Mouse (Mus musculus) liver, postnatal 0 days (tissue): ENCODE measurements around the gene Gm49322. TPM values are rescaled to one million over a fixed set of nuclear protein-coding genes. Genes with fewer than 3 reads are reported as not detected.

Source experiments
- ATAC-seq: fragments of 200-750 bp; cut with Nextera tagmentation; 2 replicates; pipeline ENCODE4 v1.8.0; 2017; ENCODE audit warnings: mild to moderate bottlenecking, moderate library complexity
- DNase-seq: peaks from one replicate; pipeline ENCODE4 v3.0.0-alpha.2; 2016
- H3K27ac ChIP-seq: fragments of 300-500 bp; sonication (generic); 2 replicates; pipeline ENCODE4 v1.5.1; 2014; ENCODE audit warnings: antibody characterized with exemption, moderate library complexity, mild to moderate bottlenecking, low read depth
- H3K27me3 ChIP-seq: fragments of 300-500 bp; sonication (generic); 2 replicates; pipeline ENCODE4 v1.6.1; 2014; ENCODE audit warnings: low read length, control low read depth, mixed read lengths; ENCODE audit not compliant: insufficient read depth
- H3K36me3 ChIP-seq: fragments of 300-500 bp; sonication (generic); replicated peaks from 2 replicates; pipeline ENCODE4 v1.6.1; 2014; ENCODE audit warnings: mild to moderate bottlenecking, control low read depth, low read length, moderate library complexity, mixed read lengths; ENCODE audit not compliant: insufficient read depth
- H3K4me1 ChIP-seq: fragments of 300-500 bp; sonication (generic); 2 replicates; pipeline ENCODE4 v1.6.1; 2014; ENCODE audit warnings: antibody characterized with exemption, mild to moderate bottlenecking, control low read depth; ENCODE audit not compliant: insufficient read depth
- H3K4me2 ChIP-seq: fragments of 300-500 bp; sonication (generic); 2 replicates; pipeline ENCODE4 v1.6.1; 2014; ENCODE audit warnings: low read depth, mild to moderate bottlenecking, low read length, moderate library complexity, mixed read lengths
- H3K4me3 ChIP-seq: fragments of 300-500 bp; sonication (generic); 2 replicates; pipeline ENCODE4 v1.5.1; 2014; ENCODE audit warnings: low read depth, low read length
- H3K9ac ChIP-seq: fragments of 300-500 bp; sonication (generic); replicated peaks from 2 replicates; pipeline ENCODE4 v1.6.1; 2014; ENCODE audit warnings: mild to moderate bottlenecking, moderate library complexity
- H3K9me3 ChIP-seq: fragments of 300-500 bp; sonication (generic); 2 replicates; pipeline ENCODE4 v1.6.1; 2016; ENCODE audit warnings: mild to moderate bottlenecking, control low read depth, low read length, mixed read lengths
- CTCF ChIP-seq: sonication (generic); IDR thresholded peaks from 2 replicates; pipeline ENCODE4 v1.5.1; 2016; ENCODE audit warnings: antibody characterized with exemption, low read depth
- EP300 ChIP-seq: IDR thresholded peaks from 2 replicates; pipeline ENCODE4 v1.6.1; 2016; ENCODE audit warnings: antibody characterized with exemption, low read depth, mild to moderate bottlenecking
- WGBS: fragments of 180-500 bp; shearing (Covaris S2); extraction: QIAGEN DNeasy Blood & Tissue Kit; methylation state at CpG from one replicate; pipeline ENCODE4 v1.1.7; 2014; ENCODE audit not compliant: insufficient replicate concordance; 5-methylcytosine and 5-hydroxymethylcytosine counted together
- polyA plus RNA-seq: library from polyadenylated mRNA; unstranded; fragments of >200 nt; fragmentation: Nextera tagmentation; extraction: Ambion mirVana; gene quantifications from 2 replicates; pipeline ENCODE4 v1.2.1, GENCODE M21; 2015

Gm49322 gene
- polyA plus RNA-seq, 1 experiment from 2014 or later, result 0.52 TPM

GRCm38 (mm10) chr10:80608435-80608834 lies 2.6 kb downstream of the Gm49322 start:
- TF ChIP-seq CTCF, result no peak
- TF ChIP-seq EP300, result no peak
- Histone ChIP-seq H3K4me2 (no peak overlapping the region), H3K27ac (no peak overlapping the region), H3K27me3 (no peaks in the 10 kb centered on the region), H3K4me3 (no peak overlapping the region), H3K9ac (no peak overlapping the region), H3K4me1 (peaks cover 21% of the 10 kb centered on the region), H3K36me3 (peaks cover 39% of the 10 kb centered on the region), H3K9me3 (no peaks in the 10 kb centered on the region)
- ATAC-seq, result no peak
- DNase-seq, result no peak
- 82% methylated on average over 3 of the region's 3 CpGs for WGBS

- Histone ChIP-seq H3K27ac (no peak overlapping the region), H3K9ac (no peak overlapping the region), H3K4me2 (no peak overlapping the region), H3K4me1 (peaks cover 11% of the 10 kb centered on the region), H3K36me3 (peaks cover 41% of the 10 kb centered on the region), H3K9me3 (no peaks in the 10 kb centered on the region), H3K4me3 (no peak overlapping the region), H3K27me3 (no peaks in the 10 kb centered on the region)
- ATAC-seq, result no peak
- no peak for TF ChIP-seq EP300
- no peak for TF ChIP-seq CTCF
- DNase-seq, result no peak
- 83% methylated on average over 10 of the region's 10 CpGs for WGBS
Measured at GRCm38 (mm10) chr10:80609269-80609924, 3.6 kb downstream of the Gm49322 start.

- Histone ChIP-seq H3K36me3 (peaks cover 48% of the 10 kb centered on the region), H3K4me1 (peaks cover 3% of the 10 kb centered on the region; the same call in 1 of the 2 replicates), H3K4me2 (no peak overlapping the region), H3K9me3 (no peaks in the 10 kb centered on the region), H3K9ac (no peak overlapping the region), H3K4me3 (no peak overlapping the region), H3K27me3 (no peaks in the 10 kb centered on the region), H3K27ac (peak overlapping the region; percentile 16; the same call in 1 of the 2 replicates)
- DNase-seq (no peak), ATAC-seq (no peak)
- TF ChIP-seq CTCF (no peak), EP300 (no peak)
- WGBS, result 75% methylated on average over 9 of the region's 9 CpGs
Measured at GRCm38 (mm10) chr10:80610116-80610785, 4.4 kb downstream of the Gm49322 start.

- Histone ChIP-seq H3K27me3 (no peaks in the 10 kb centered on the region), H3K27ac (peak overlapping the region; percentile 16; the same call in 1 of the 2 replicates), H3K4me1 (peaks cover 3% of the 10 kb centered on the region; the same call in 1 of the 2 replicates), H3K9ac (no peak overlapping the region), H3K4me2 (no peak overlapping the region), H3K9me3 (no peaks in the 10 kb centered on the region), H3K4me3 (no peak overlapping the region), H3K36me3 (peaks cover 54% of the 10 kb centered on the region)
- TF ChIP-seq EP300, result no peak
- TF ChIP-seq CTCF, result peak; percentile 88
- DNase-seq, result peak; percentile 75
- 39% methylated on average over 4 of the region's 4 CpGs for WGBS
- ATAC-seq, result peak; percentile 58
Measured at GRCm38 (mm10) chr10:80611024-80611423, 5.2 kb downstream of the Gm49322 start.

GRCm38 (mm10) chr10:80611905-80612304 lies 6.1 kb downstream of the Gm49322 start:
- Histone ChIP-seq H3K36me3 (peaks cover 47% of the 10 kb centered on the region), H3K9ac (no peak overlapping the region), H3K27ac (peak overlapping the region; percentile 35; the same call in 1 of the 2 replicates), H3K4me2 (no peak overlapping the region), H3K27me3 (no peaks in the 10 kb centered on the region), H3K9me3 (no peaks in the 10 kb centered on the region), H3K4me1 (peaks cover 3% of the 10 kb centered on the region; the same call in 1 of the 2 replicates), H3K4me3 (no peak overlapping the region)
- DNase-seq (no peak), ATAC-seq (no peak)
- WGBS, result 74% methylated on average over 3 of the region's 3 CpGs
- no peak for TF ChIP-seq EP300
- no peak for TF ChIP-seq CTCF

- TF ChIP-seq CTCF (0 out of 2 replicates have a peak, but pooled peaks have one; percentile 10), EP300 (no peak)
- no peak overlapping the region for H3K4me3 ChIP-seq
- WGBS, result 82% methylated on average over 3 of the region's 3 CpGs
- DNase-seq (no peak), ATAC-seq (no peak)
- H3K27ac ChIP-seq, result no peak overlapping the region
- H3K9me3 ChIP-seq, result no peaks in the 10 kb centered on the region
- H3K4me2 ChIP-seq, result no peak overlapping the region
- H3K27me3 ChIP-seq, result no peaks in the 10 kb centered on the region
- H3K4me1 ChIP-seq, result peaks cover 6% of the 10 kb centered on the region; the same call in 1 of the 2 replicates
- peaks cover 29% of the 10 kb centered on the region for H3K36me3 ChIP-seq
- H3K9ac ChIP-seq, result no peak overlapping the region
Measured at GRCm38 (mm10) chr10:80613821-80614220, 8.0 kb downstream of the Gm49322 start.
